Mouse (Mus musculus) liver, embryonic 12.5 days (tissue): ENCODE results near the gene Lrrc37a. TPM values are rescaled to one million over a fixed set of nuclear protein-coding genes. Genes with fewer than 3 reads are reported as not detected.

Experiments used
- polyA plus RNA-seq: library from polyadenylated mRNA; unstranded; fragments of >200 nt; fragmentation: Nextera tagmentation; extraction: Ambion mirVana; gene quantifications from 2 replicates; pipeline ENCODE4 v1.2.1, GENCODE M21; 2016

Lrrc37a gene
- polyA plus RNA-seq, 1 experiment from 2014 or later, result not detected

Other genes starting within 250 kb of the Lrrc37a start
- gene Map3k14, start 237.1 kb downstream of the Lrrc37a start, polyA plus RNA-seq, result 0.84 and 0.93 TPM in 2 replicates
- gene Arhgap27, start 140.9 kb downstream of the Lrrc37a start, polyA plus RNA-seq, result 2.7 and 4.0 TPM in 2 replicates
- 5.2 and 5.3 TPM in 2 replicates for gene Plekhm1, start 91.9 kb downstream of the Lrrc37a start, polyA plus RNA-seq
- not detected in 2 replicates for gene Gm884, start 116.5 kb upstream of the Lrrc37a start, polyA plus RNA-seq
- gene Lyzl6, start 134.3 kb upstream of the Lrrc37a start, polyA plus RNA-seq, result not detected in 2 replicates
- not detected in 2 replicates for gene Rprml, start 145.0 kb upstream of the Lrrc37a start, polyA plus RNA-seq
- 54.4 and 55.2 TPM in 2 replicates for gene Gosr2, start 193.3 kb upstream of the Lrrc37a start, polyA plus RNA-seq
- 0.12 TPM in 1 of 2 replicates, not detected in the other for gene Wnt9b, start 245.2 kb upstream of the Lrrc37a start, polyA plus RNA-seq